Mouse (Mus musculus) heart, embryonic 15.5 days (tissue): Measurements from ENCODE around the gene Gas2l3. TPM values are rescaled to one million over a fixed set of nuclear protein-coding genes. Genes with fewer than 3 reads are reported as not detected.

Experiments
- ATAC-seq: fragments of 200-750 bp; cut with Nextera tagmentation; replicated peaks from 2 replicates; pipeline ENCODE4 v1.8.0; 2017; ENCODE audit warnings: low read depth, moderate TSS enrichment; ENCODE audit not compliant: insufficient number of reproducible peaks, insufficient read depth, low FRiP score
- H3K27ac ChIP-seq: fragments of 300-500 bp; sonication (generic); 2 replicates; pipeline ENCODE4 v1.5.1; 2015; ENCODE audit warnings: mild to moderate bottlenecking, inconsistent platforms
- H3K27me3 ChIP-seq: fragments of 300-500 bp; sonication (generic); 2 replicates; pipeline ENCODE4 v1.6.1; 2015; ENCODE audit warnings: inconsistent platforms
- H3K36me3 ChIP-seq: fragments of 300-500 bp; sonication (generic); 2 replicates; pipeline ENCODE4 v1.6.1; 2015; ENCODE audit warnings: mild to moderate bottlenecking, inconsistent platforms
- H3K4me1 ChIP-seq: fragments of 300-500 bp; sonication (generic); replicated peaks from 2 replicates; pipeline ENCODE4 v1.6.1; 2015; ENCODE audit warnings: inconsistent platforms
- H3K4me2 ChIP-seq: fragments of 300-500 bp; sonication (generic); 2 replicates; pipeline ENCODE4 v1.6.1; 2015; ENCODE audit warnings: inconsistent platforms, mild to moderate bottlenecking, moderate library complexity
- H3K4me3 ChIP-seq: fragments of 300-500 bp; sonication (generic); 2 replicates; pipeline ENCODE4 v1.5.1; 2015; ENCODE audit warnings: mild to moderate bottlenecking, inconsistent platforms
- H3K9ac ChIP-seq: fragments of 300-500 bp; sonication (generic); 2 replicates; pipeline ENCODE4 v1.6.1; 2015; ENCODE audit warnings: mild to moderate bottlenecking, inconsistent platforms
- H3K9me3 ChIP-seq: fragments of 300-500 bp; sonication (generic); replicated peaks from 2 replicates; pipeline ENCODE4 v1.6.1; 2016; ENCODE audit warnings: inconsistent platforms
- WGBS: fragments of 180-500 bp; shearing (Covaris S2); methylation state at CpG from one replicate; pipeline ENCODE4 v1.1.7; 2015; ENCODE audit warnings: mixed read lengths; 5-methylcytosine and 5-hydroxymethylcytosine counted together
- polyA plus RNA-seq: library from polyadenylated mRNA; unstranded; fragments of >200 nt; fragmentation: Nextera tagmentation; extraction: Ambion mirVana; gene quantifications from 2 replicates; pipeline ENCODE4 v1.2.1, GENCODE M21; 2015

Gene Gas2l3
- polyA plus RNA-seq, 1 experiment from 2014 or later, result 24.5 TPM

- Histone ChIP-seq H3K9me3 (no peaks in the 10 kb centered on the region), H3K36me3 (no peaks in the 10 kb centered on the region)
These were observed 51.1 kb downstream of the Gas2l3 start for GRCm38 (mm10) chr10:89392687-89393086.

DNA sequence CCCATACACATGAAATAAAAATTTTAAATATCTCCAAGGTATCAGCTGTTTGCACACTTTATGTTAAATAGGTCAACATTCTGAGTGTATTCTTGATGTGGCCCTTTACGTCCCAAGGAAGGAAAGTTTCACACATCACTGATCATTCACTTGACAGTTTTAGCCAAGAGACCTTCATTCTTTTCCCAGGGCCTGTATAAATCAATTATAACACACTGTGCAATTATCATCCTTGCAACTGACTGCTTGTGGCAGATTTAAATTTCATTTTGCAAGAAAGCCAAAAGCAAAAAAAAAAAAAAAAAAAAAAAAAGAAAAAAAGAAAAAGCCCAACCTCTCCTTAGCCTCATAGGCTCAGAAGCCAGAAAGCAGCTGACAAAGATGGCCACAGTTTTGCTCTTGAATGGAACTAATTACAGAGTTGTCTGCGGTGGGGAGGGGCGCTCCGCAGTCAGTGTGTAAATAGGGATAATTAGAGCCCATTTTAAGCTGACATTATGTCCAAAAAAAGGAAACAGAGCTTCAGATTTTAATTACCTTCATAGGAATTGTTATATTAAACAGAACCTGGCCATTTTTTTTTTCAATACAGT is 52.1 kb downstream of the Gas2l3 start:
- H3K4me3 ChIP-seq, result no peak overlapping the region
- no peak overlapping the region for H3K27ac ChIP-seq
- no peaks in the 10 kb centered on the region for H3K9me3 ChIP-seq
- 91% methylated on average over 4 of the region's 4 CpGs for WGBS
- H3K36me3 ChIP-seq, result no peaks in the 10 kb centered on the region
- H3K27me3 ChIP-seq, result no peaks in the 10 kb centered on the region
- no peak overlapping the region for H3K9ac ChIP-seq
- ATAC-seq, result no peak
- H3K4me2 ChIP-seq, result no peak overlapping the region
- 0 out of 2 replicates have a peak, but pooled peaks cover 2% of the 10 kb centered on the region for H3K4me1 ChIP-seq

More at GRCm38 (mm10) chr10:89392687-89393086, 51.1 kb downstream of the Gas2l3 start:
- H3K27ac ChIP-seq, result no peak overlapping the region
- WGBS, result 57% methylated on average over 4 of the region's 4 CpGs
- H3K4me2 ChIP-seq, result no peak overlapping the region
- H3K4me1 ChIP-seq, result 0 out of 2 replicates have a peak, but pooled peaks cover 2% of the 10 kb centered on the region
- H3K9ac ChIP-seq, result no peak overlapping the region
- H3K4me3 ChIP-seq, result no peak overlapping the region
- H3K27me3 ChIP-seq, result no peaks in the 10 kb centered on the region
- no peak for ATAC-seq

DNA sequence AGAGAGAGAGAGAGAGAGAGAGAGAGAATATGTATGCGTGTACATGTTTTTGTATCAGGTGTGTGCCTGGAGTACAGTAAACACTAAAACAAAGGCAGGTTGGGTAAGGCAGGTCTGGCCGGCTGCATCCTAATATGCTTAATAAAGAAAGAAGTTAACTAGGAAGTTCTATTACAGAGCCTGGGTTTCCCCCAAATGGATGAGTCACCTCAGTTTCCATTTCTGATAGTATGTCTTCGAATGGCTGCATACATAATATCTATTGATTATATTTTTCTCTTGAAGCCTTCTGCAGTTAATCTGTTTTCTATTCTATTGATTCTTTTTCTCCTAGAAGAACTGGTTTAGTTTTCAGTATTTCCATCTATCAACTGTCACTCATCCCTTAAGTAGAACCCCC is 57.3 kb downstream of the Gas2l3 start:
- WGBS, result 85% methylated on average over 3 of the region's 3 CpGs
- ATAC-seq, result no peak

GRCm38 (mm10) chr10:89383462-89383861 is 60.3 kb downstream of the Gas2l3 start:
- H3K36me3 ChIP-seq, result no peaks in the 10 kb centered on the region
- H3K4me3 ChIP-seq, result no peak overlapping the region
- no peak overlapping the region for H3K4me2 ChIP-seq
- no peak for ATAC-seq
- no peak overlapping the region for H3K27ac ChIP-seq
- no peaks in the 10 kb centered on the region for H3K4me1 ChIP-seq
- no peaks in the 10 kb centered on the region for H3K9me3 ChIP-seq
- no peaks in the 10 kb centered on the region for H3K27me3 ChIP-seq
- 4% methylated on average over 5 of the region's 5 CpGs for WGBS
- no peak overlapping the region for H3K9ac ChIP-seq

More for the DNA sequence above, 57.3 kb downstream of the Gas2l3 start:
- Histone ChIP-seq H3K4me1 (no peaks in the 10 kb centered on the region), H3K27ac (no peak overlapping the region), H3K4me2 (no peak overlapping the region), H3K9ac (no peak overlapping the region), H3K36me3 (no peaks in the 10 kb centered on the region), H3K4me3 (no peak overlapping the region), H3K9me3 (no peaks in the 10 kb centered on the region), H3K27me3 (no peaks in the 10 kb centered on the region)

DNA sequence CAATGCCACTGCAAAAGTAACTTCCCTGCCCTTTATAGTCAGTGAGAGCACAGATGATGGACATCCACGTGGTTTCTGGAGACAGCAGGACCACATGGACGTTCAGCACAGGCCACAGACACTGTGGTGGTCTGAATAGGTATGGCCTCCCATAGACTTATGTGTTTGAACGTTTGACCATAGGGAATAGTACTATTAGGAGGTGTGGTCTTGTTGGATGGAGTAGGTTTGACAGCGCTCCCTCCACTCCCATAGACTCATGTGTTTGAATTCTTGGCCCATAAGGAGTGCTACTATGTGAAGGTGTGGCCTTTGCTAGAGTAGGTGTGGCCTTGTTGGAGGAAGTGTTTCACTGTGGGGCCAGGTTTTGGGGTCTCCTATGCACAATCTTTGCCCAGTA is 66.0 kb downstream of the Gas2l3 start:
- 69% methylated on average over 4 of the region's 4 CpGs for WGBS
- Histone ChIP-seq H3K4me3 (no peak overlapping the region), H3K4me2 (no peak overlapping the region), H3K27me3 (no peaks in the 10 kb centered on the region), H3K4me1 (no peaks in the 10 kb centered on the region), H3K27ac (no peak overlapping the region), H3K9me3 (no peaks in the 10 kb centered on the region), H3K36me3 (no peaks in the 10 kb centered on the region), H3K9ac (no peak overlapping the region)
- no peak for ATAC-seq

DNA sequence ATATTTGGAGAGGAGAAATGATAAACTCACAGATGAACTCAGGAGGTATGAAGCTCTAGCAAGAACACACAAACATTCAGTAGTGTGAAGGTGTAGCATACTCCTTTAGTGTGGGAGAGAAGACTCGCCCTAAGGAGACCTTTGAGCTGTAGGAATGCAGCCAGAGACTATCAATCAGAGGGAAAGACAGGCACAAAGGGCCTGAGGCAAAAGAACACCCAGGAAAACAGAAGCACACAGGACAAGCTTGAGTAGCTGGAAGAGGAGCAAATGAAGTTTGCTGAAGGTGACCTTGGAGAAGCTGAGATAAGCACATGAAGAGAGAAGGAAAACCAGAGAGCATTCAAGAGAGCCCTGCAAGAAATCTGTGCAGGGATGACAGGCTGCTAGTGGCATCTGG is 73.7 kb downstream of the Gas2l3 start:
- Histone ChIP-seq H3K27ac (no peak overlapping the region), H3K36me3 (no peaks in the 10 kb centered on the region), H3K4me3 (no peak overlapping the region), H3K4me1 (no peaks in the 10 kb centered on the region; the same call in 1 of the 2 replicates), H3K9ac (no peak overlapping the region), H3K27me3 (no peaks in the 10 kb centered on the region), H3K9me3 (no peaks in the 10 kb centered on the region), H3K4me2 (no peak overlapping the region)
- WGBS, result 33% methylated on average over 1 of the region's 1 CpGs
- no peak for ATAC-seq

- H3K36me3 ChIP-seq, result no peaks in the 10 kb centered on the region
- 70% methylated on average over 3 of the region's 3 CpGs for WGBS
- H3K27me3 ChIP-seq, result no peaks in the 10 kb centered on the region
- H3K27ac ChIP-seq, result no peak overlapping the region
- H3K9ac ChIP-seq, result no peak overlapping the region
- ATAC-seq, result no peak
- no peaks in the 10 kb centered on the region for H3K9me3 ChIP-seq
- H3K4me1 ChIP-seq, result no peaks in the 10 kb centered on the region
- H3K4me3 ChIP-seq, result no peak overlapping the region
- no peak overlapping the region for H3K4me2 ChIP-seq
These were observed 84.8 kb downstream of the Gas2l3 start for GRCm38 (mm10) chr10:89358933-89359332.

Other genes with a start within 250 kb of the Gas2l3 start
- gene Ano4, start 99.2 kb downstream of the Gas2l3 start, polyA plus RNA-seq, result 2.9 and 3.0 TPM in 2 replicates
- 0.81 and 1.0 TPM in 2 replicates for gene Nr1h4, start 89.6 kb upstream of the Gas2l3 start, polyA plus RNA-seq
- 0.03 and 0.04 TPM in 2 replicates for gene Slc17a8, start 177.3 kb upstream of the Gas2l3 start, polyA plus RNA-seq
- 3.9 and 4.3 TPM in 2 replicates for gene Scyl2, start 242.3 kb upstream of the Gas2l3 start, polyA plus RNA-seq